Mouse (Mus musculus) small intestine, adult 2 months (tissue): ENCODE data around the gene Pfdn2.

Experiments used
- CTCF ChIP-seq: fragments of 200-500 bp; IDR thresholded peaks from 2 replicates; pipeline ENCODE4 v1.5.1; 2012; ENCODE audit warnings: low read depth, mild to moderate bottlenecking, control low read depth, inconsistent platforms, low read length, moderate library complexity, mixed read lengths; ENCODE audit not compliant: insufficient replicate concordance, insufficient read length; ENCODE audit errors: extremely low read depth
- POLR2A ChIP-seq: fragments of 200-500 bp; IDR thresholded peaks from 2 replicates; pipeline ENCODE4 v1.6.1; 2012; ENCODE audit warnings: low read depth, mild to moderate bottlenecking, control low read depth, inconsistent platforms, low read length, moderate library complexity

DNA sequence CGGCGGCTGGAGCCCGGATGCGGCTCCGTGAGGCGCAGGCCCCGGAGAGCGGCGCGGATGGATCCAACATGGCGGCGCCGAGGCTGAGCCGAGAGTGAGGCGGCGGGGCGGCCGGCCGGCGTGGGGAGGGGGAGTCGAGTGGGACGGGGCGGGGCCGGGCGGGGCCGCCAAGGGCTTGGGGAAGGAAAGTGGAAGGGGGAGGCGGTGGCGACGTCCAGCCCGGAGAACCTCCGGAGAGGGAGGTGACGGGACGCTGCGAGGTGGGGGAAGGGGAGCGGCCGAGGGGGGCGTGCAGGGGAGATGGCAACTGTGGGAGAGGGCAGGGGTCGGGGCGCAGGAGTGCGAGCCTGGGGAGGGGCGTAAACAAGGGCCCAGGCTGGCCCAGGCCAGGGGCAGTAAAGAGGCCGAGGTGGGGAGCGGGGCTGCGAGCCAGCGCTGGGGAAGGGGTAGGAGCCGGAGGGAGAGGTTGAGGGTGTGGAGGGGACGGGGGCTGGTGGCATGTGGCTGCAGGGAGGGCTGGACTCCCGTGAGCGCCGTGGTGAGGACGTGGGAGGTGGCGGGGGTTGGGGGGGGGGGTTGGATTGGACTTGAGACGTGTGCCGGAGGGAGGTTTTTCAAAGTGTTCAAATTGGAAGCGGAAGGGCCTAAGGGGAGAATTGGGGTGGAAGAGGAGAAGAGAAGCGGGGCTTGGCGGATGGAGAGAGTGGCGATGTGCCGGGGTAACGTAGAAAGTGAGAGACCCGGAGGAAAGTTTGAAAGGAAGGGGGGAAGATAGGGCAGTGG, 15.8 kb upstream of the Pfdn2 start:
- TF ChIP-seq CTCF, result no peak
- TF ChIP-seq POLR2A, result no peak
